Mouse (Mus musculus) embryonic fibroblast, embryonic 13.5 days (primary cell): ENCODE data around the gene Raly.

Source experiments
- CTCF ChIP-seq: IDR thresholded peaks from 2 replicates; pipeline ENCODE4 v1.5.1; 2011; ENCODE audit warnings: mild to moderate bottlenecking, control low read depth, low read length, moderate library complexity, borderline replicate concordance; ENCODE audit not compliant: insufficient read depth
- POLR2A ChIP-seq: IDR thresholded peaks from 2 replicates; pipeline ENCODE4 v1.6.1; 2011; ENCODE audit warnings: low read depth, mild to moderate bottlenecking, control low read depth, low read length, moderate library complexity

DNA sequence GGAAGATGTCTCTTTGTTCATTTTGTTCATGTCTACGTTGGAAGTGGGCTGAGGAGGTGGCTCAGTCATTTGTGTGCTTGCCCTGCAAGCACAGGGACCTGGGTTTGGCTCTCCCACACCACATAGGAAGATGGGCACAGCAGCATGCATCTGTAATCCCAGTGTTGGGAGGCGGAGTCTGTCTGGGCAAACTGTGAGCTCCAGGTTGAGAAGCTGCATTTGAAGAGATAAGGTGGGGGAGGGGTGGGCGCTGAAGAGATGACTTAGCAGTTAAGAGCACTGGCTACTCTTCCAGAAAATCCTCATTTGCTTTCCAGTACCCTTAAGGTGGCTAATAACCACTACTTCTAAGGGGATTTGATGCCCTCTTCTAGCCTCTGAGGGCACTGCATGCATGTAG is 4.7 kb upstream of the Raly start:
- TF ChIP-seq CTCF (no peak), POLR2A (no peak)
